Mouse (Mus musculus) kidney, postnatal 25 days (tissue): ENCODE measurements around the gene Mill2.

Experiments used
- DNase-seq, 2 experiments: peaks; one replicate each; pipeline ENCODE4 v3.0.0; 2021; ENCODE audit warnings: mixed read lengths in 2 of 2

Mill2 gene

GRCm38 (mm10) chr7:18878691-18879090 lies 38.9 kb downstream of the Mill2 start:
- no peak for DNase-seq

GRCm38 (mm10) chr7:18883991-18884744 lies 44.4 kb downstream of the Mill2 start:
- DNase-seq: no peak

GRCm38 (mm10) chr7:18884745-18885422 lies 45.1 kb downstream of the Mill2 start:
- no peak for DNase-seq

- no peak for DNase-seq
Observed at GRCm38 (mm10) chr7:18886963-18887362, 47.2 kb downstream of the Mill2 start.

- no peak for DNase-seq
Observed at GRCm38 (mm10) chr7:18890848-18891247, 51.1 kb downstream of the Mill2 start.

- peak; percentile 91 to 92 for DNase-seq
Observed at GRCm38 (mm10) chr7:18891872-18892599, 52.3 kb downstream of the Mill2 start.

GRCm38 (mm10) chr7:18893009-18893408 lies 53.2 kb downstream of the Mill2 start:
- no peak for DNase-seq

- DNase-seq: peak; percentile 88 to 91
Observed at GRCm38 (mm10) chr7:18893651-18894430, 54.1 kb downstream of the Mill2 start.

GRCm38 (mm10) chr7:18896536-18896935 lies 56.8 kb downstream of the Mill2 start:
- DNase-seq: peak; percentile 69 to 72

- DNase-seq: no peak
Observed at GRCm38 (mm10) chr7:18900513-18900912, 60.7 kb downstream of the Mill2 start.

GRCm38 (mm10) chr7:18902486-18902885 lies 62.7 kb downstream of the Mill2 start:
- DNase-seq: no peak

GRCm38 (mm10) chr7:18904971-18905370 lies 65.2 kb downstream of the Mill2 start:
- no peak for DNase-seq

- no peak for DNase-seq
Observed at GRCm38 (mm10) chr7:18909797-18910196, 70.0 kb downstream of the Mill2 start.

GRCm38 (mm10) chr7:18910241-18910831 lies 70.6 kb downstream of the Mill2 start, which contains the start of gene Ccdc61:
Gene Ccdc61, minus strand, starts transcription at chr7:18910415.
- DNase-seq: peak; percentile 97 to 98
